Mouse (Mus musculus): ENCODE measurements around the gene Cntn5. TPM values are rescaled to one million over a fixed set of nuclear protein-coding genes. Genes with fewer than 3 reads are reported as not detected.

Cntn5 gene
- polyA plus RNA-seq, 1 experiment, result not detected

GRCm38 (mm10) chr9:10464758-10465157 lies 439.8 kb downstream of the Cntn5 start:
- TF ChIP-seq POLR2A (IDR thresholded peaks at IDR 0.05; ENCODE audit: borderline replicate concordance, low read depth, low read length), result no peak
- TF ChIP-seq CTCF (IDR thresholded peaks at IDR 0.05; ENCODE audit: low read depth, low read length), result no peak
- Histone ChIP-seq H3K27ac (ENCODE audit: insufficient read depth, low read depth, low read length) (no peak overlapping the region), H3K4me1 (ENCODE audit: control insufficient read depth, insufficient read depth, low read length) (no peaks in the 10 kb centered on the region), H3K4me3 (ENCODE audit: insufficient read depth, low read length) (no peak overlapping the region)

GRCm38 (mm10) chr9:10457900-10458299 lies 446.7 kb downstream of the Cntn5 start:
- H3K4me3 ChIP-seq (ENCODE audit: insufficient read depth, low read length), result no peak overlapping the region
- no peak overlapping the region for H3K27ac ChIP-seq (ENCODE audit: insufficient read depth, low read depth, low read length)
- no peaks in the 10 kb centered on the region for H3K4me1 ChIP-seq (ENCODE audit: control insufficient read depth, insufficient read depth, low read length)
- TF ChIP-seq CTCF (IDR thresholded peaks at IDR 0.05; ENCODE audit: low read depth, low read length) (no peak), POLR2A (IDR thresholded peaks at IDR 0.05; ENCODE audit: borderline replicate concordance, low read depth, low read length) (no peak)

- Histone ChIP-seq H3K27ac (ENCODE audit: insufficient read depth, low read depth, low read length) (no peak overlapping the region), H3K4me3 (ENCODE audit: insufficient read depth, low read length) (no peak overlapping the region), H3K4me1 (ENCODE audit: control insufficient read depth, insufficient read depth, low read length) (no peaks in the 10 kb centered on the region)
- TF ChIP-seq POLR2A (IDR thresholded peaks at IDR 0.05; ENCODE audit: borderline replicate concordance, low read depth, low read length) (no peak), CTCF (IDR thresholded peaks at IDR 0.05; ENCODE audit: low read depth, low read length) (no peak)
Observed at GRCm38 (mm10) chr9:10448987-10449563, 455.5 kb downstream of the Cntn5 start.

GRCm38 (mm10) chr9:10447220-10447837 lies 457.2 kb downstream of the Cntn5 start:
- Histone ChIP-seq H3K4me1 (ENCODE audit: control insufficient read depth, insufficient read depth, low read length) (no peaks in the 10 kb centered on the region), H3K27ac (ENCODE audit: insufficient read depth, low read depth, low read length) (no peak overlapping the region)
- no peak for TF ChIP-seq CTCF (IDR thresholded peaks at IDR 0.05; ENCODE audit: low read depth, low read length)

GRCm38 (mm10) chr9:10412075-10412474 lies 492.5 kb downstream of the Cntn5 start:
- TF ChIP-seq POLR2A (IDR thresholded peaks at IDR 0.05; ENCODE audit: borderline replicate concordance, low read depth, low read length), result no peak
- TF ChIP-seq CTCF (IDR thresholded peaks at IDR 0.05; ENCODE audit: low read depth, low read length), result no peak
- Histone ChIP-seq H3K4me1 (ENCODE audit: control insufficient read depth, insufficient read depth, low read length) (no peaks in the 10 kb centered on the region), H3K27ac (ENCODE audit: insufficient read depth, low read depth, low read length) (no peak overlapping the region), H3K4me3 (ENCODE audit: insufficient read depth, low read length) (no peak overlapping the region)

More at GRCm38 (mm10) chr9:10447220-10447837, 457.2 kb downstream of the Cntn5 start:
- H3K4me3 ChIP-seq (ENCODE audit: insufficient read depth, low read length), result no peak overlapping the region

- Histone ChIP-seq H3K4me3 (ENCODE audit: insufficient read depth, low read length) (no peak overlapping the region), H3K27ac (ENCODE audit: insufficient read depth, low read depth, low read length) (no peak overlapping the region), H3K4me1 (ENCODE audit: control insufficient read depth, insufficient read depth, low read length) (no peaks in the 10 kb centered on the region)
- TF ChIP-seq CTCF (IDR thresholded peaks at IDR 0.05; ENCODE audit: low read depth, low read length) (no peak), POLR2A (IDR thresholded peaks at IDR 0.05; ENCODE audit: borderline replicate concordance, low read depth, low read length) (no peak)
Observed at GRCm38 (mm10) chr9:10400099-10400498, 504.5 kb downstream of the Cntn5 start.

GRCm38 (mm10) chr9:10389863-10390262 lies 514.7 kb downstream of the Cntn5 start:
- no peak overlapping the region for H3K27ac ChIP-seq (ENCODE audit: insufficient read depth, low read depth, low read length)
- H3K4me1 ChIP-seq (ENCODE audit: control insufficient read depth, insufficient read depth, low read length), result no peaks in the 10 kb centered on the region
- H3K4me3 ChIP-seq (ENCODE audit: insufficient read depth, low read length), result no peak overlapping the region
- no peak for TF ChIP-seq CTCF (IDR thresholded peaks at IDR 0.05; ENCODE audit: low read depth, low read length)
- TF ChIP-seq POLR2A (IDR thresholded peaks at IDR 0.05; ENCODE audit: borderline replicate concordance, low read depth, low read length), result no peak

- no peak for TF ChIP-seq CTCF (IDR thresholded peaks at IDR 0.05; ENCODE audit: low read depth, low read length)
- no peak for TF ChIP-seq POLR2A (IDR thresholded peaks at IDR 0.05; ENCODE audit: borderline replicate concordance, low read depth, low read length)
- no peak overlapping the region for H3K27ac ChIP-seq (ENCODE audit: insufficient read depth, low read depth, low read length)
- H3K4me3 ChIP-seq (ENCODE audit: insufficient read depth, low read length), result no peak overlapping the region
- no peaks in the 10 kb centered on the region for H3K4me1 ChIP-seq (ENCODE audit: control insufficient read depth, insufficient read depth, low read length)
Observed at GRCm38 (mm10) chr9:10384455-10384854, 520.1 kb downstream of the Cntn5 start.

- H3K4me1 ChIP-seq (ENCODE audit: control insufficient read depth, insufficient read depth, low read length), result no peaks in the 10 kb centered on the region
- no peak for TF ChIP-seq CTCF (IDR thresholded peaks at IDR 0.05; ENCODE audit: low read depth, low read length)
- no peak for TF ChIP-seq POLR2A (IDR thresholded peaks at IDR 0.05; ENCODE audit: borderline replicate concordance, low read depth, low read length)
- no peak overlapping the region for H3K27ac ChIP-seq (ENCODE audit: insufficient read depth, low read depth, low read length)
- H3K4me3 ChIP-seq (ENCODE audit: insufficient read depth, low read length), result no peak overlapping the region
Observed at GRCm38 (mm10) chr9:10383140-10383539, 521.4 kb downstream of the Cntn5 start.

GRCm38 (mm10) chr9:10381701-10382100 lies 522.9 kb downstream of the Cntn5 start:
- H3K27ac ChIP-seq (ENCODE audit: insufficient read depth, low read depth, low read length), result no peak overlapping the region
- H3K4me3 ChIP-seq (ENCODE audit: insufficient read depth, low read length), result no peak overlapping the region
- no peak for TF ChIP-seq POLR2A (IDR thresholded peaks at IDR 0.05; ENCODE audit: borderline replicate concordance, low read depth, low read length)
- no peak for TF ChIP-seq CTCF (IDR thresholded peaks at IDR 0.05; ENCODE audit: low read depth, low read length)
- H3K4me1 ChIP-seq (ENCODE audit: control insufficient read depth, insufficient read depth, low read length), result no peaks in the 10 kb centered on the region

All from bone marrow macrophage, adult 2 months (primary cell).